Mouse (Mus musculus) olfactory bulb, adult 2 months (tissue): ENCODE results near the gene 1700023F06Rik.

ENCODE experiments used
- CTCF ChIP-seq: fragments of 200-500 bp; IDR thresholded peaks from 2 replicates; pipeline ENCODE4 v1.5.1; 2012; ENCODE audit warnings: low read depth, mild to moderate bottlenecking, low read length, moderate library complexity; ENCODE audit not compliant: insufficient read depth
- POLR2A ChIP-seq: fragments of 200-500 bp; IDR thresholded peaks from 2 replicates; pipeline ENCODE4 v1.6.1; 2012; ENCODE audit warnings: mild to moderate bottlenecking, low read depth, low read length, moderate library complexity; ENCODE audit not compliant: insufficient read depth

- TF ChIP-seq POLR2A (no peak), CTCF (no peak)
Observed at GRCm38 (mm10) chr11:103177216-103177615, 31.1 kb downstream of the 1700023F06Rik start.
